Mouse (Mus musculus) brain, adult 2 months (tissue): ENCODE measurements around the gene Trip12.

Experiments used
- DNase-seq: peaks from one replicate; pipeline ENCODE4 v3.0.0; 2011; ENCODE audit warnings: low read depth, low spot score

The Trip12 gene

GRCm38 (mm10) chr1:84840018-84840664, at the start of gene Trip12:
Trip12 (minus strand) TSS chr1:84840516.
- peak; percentile 63 for DNase-seq

- DNase-seq: no peak
These were observed 49.7 kb upstream of the Trip12 start for GRCm38 (mm10) chr1:84890005-84890393.

GRCm38 (mm10) chr1:84889330-84890004, 49.2 kb upstream of the Trip12 start:
- no peak for DNase-seq

GRCm38 (mm10) chr1:84885921-84886320, 45.6 kb upstream of the Trip12 start:
- DNase-seq: no peak

GRCm38 (mm10) chr1:84885174-84885573, 44.9 kb upstream of the Trip12 start:
- no peak for DNase-seq

GRCm38 (mm10) chr1:84883889-84884288, 43.6 kb upstream of the Trip12 start:
- peak; percentile 47 for DNase-seq

- DNase-seq: peak; percentile 64
These were observed 42.6 kb upstream of the Trip12 start for GRCm38 (mm10) chr1:84882937-84883336.

GRCm38 (mm10) chr1:84882066-84882532, 41.8 kb upstream of the Trip12 start:
- DNase-seq: no peak

- peak; percentile 92 for DNase-seq
These were observed 41.1 kb upstream of the Trip12 start for GRCm38 (mm10) chr1:84881248-84882065.

- DNase-seq: no peak
These were observed 39.3 kb upstream of the Trip12 start for GRCm38 (mm10) chr1:84879571-84880120.

GRCm38 (mm10) chr1:84877590-84877989, 37.3 kb upstream of the Trip12 start:
- no peak for DNase-seq

- DNase-seq: no peak
These were observed 32.6 kb upstream of the Trip12 start for GRCm38 (mm10) chr1:84872939-84873338.

- no peak for DNase-seq
These were observed 31.8 kb upstream of the Trip12 start for GRCm38 (mm10) chr1:84872105-84872504.

GRCm38 (mm10) chr1:84871131-84871530, 30.8 kb upstream of the Trip12 start:
- no peak for DNase-seq

- DNase-seq: no peak
These were observed 29.2 kb upstream of the Trip12 start for GRCm38 (mm10) chr1:84869498-84869897.

GRCm38 (mm10) chr1:84868841-84869240, 28.5 kb upstream of the Trip12 start:
- no peak for DNase-seq

GRCm38 (mm10) chr1:84868311-84868710, 28.0 kb upstream of the Trip12 start:
- DNase-seq: no peak

- DNase-seq: no peak
These were observed 26.5 kb upstream of the Trip12 start for GRCm38 (mm10) chr1:84866706-84867230.

- DNase-seq: no peak
These were observed 25.9 kb upstream of the Trip12 start for GRCm38 (mm10) chr1:84866231-84866630.

GRCm38 (mm10) chr1:84864645-84865044, 24.3 kb upstream of the Trip12 start:
- no peak for DNase-seq

GRCm38 (mm10) chr1:84861255-84861630, 20.9 kb upstream of the Trip12 start:
- no peak for DNase-seq
